Mouse (Mus musculus) MEL (cell line): ENCODE measurements around the gene Ikzf2.

ENCODE experiments used
- BHLHE40 ChIP-seq: IDR thresholded peaks from 2 replicates; pipeline ENCODE4 v1.6.1; 2012; ENCODE audit warnings: low read depth, mild to moderate bottlenecking, inconsistent platforms, low read length, improper control_type of control experiment, borderline replicate concordance
- CTCF ChIP-seq, 3 experiments: IDR thresholded peaks in 2 of 3; conservative IDR thresholded peaks in 1 of 3; 2 replicates each; pipeline ENCODE4 v1.5.1; 2011 to 2012; ENCODE audit warnings: low read length in 3 of 3, low read depth in 2 of 3, mild to moderate bottlenecking in 2 of 3, improper control_type of control experiment in 1 of 3, inconsistent platforms in 1 of 3, mixed read lengths in 1 of 3, moderate library complexity in 1 of 3; ENCODE audit not compliant: control insufficient read depth in 1 of 3, insufficient read depth in 1 of 3, poor library complexity in 1 of 3, severe bottlenecking in 1 of 3
- ELF1 ChIP-seq: IDR thresholded peaks from 2 replicates; pipeline ENCODE4 v1.6.1; 2014; ENCODE audit warnings: low read depth, mild to moderate bottlenecking, inconsistent platforms, low read length, improper control_type of control experiment, moderate library complexity
- POLR2A ChIP-seq, 2 experiments: IDR thresholded peaks; 2 replicates each; pipeline ENCODE4 v1.6.1; 2011 to 2012; ENCODE audit warnings: low read length in 2 of 2, mild to moderate bottlenecking in 2 of 2, control low read depth in 1 of 2, improper control_type of control experiment in 1 of 2, low read depth in 1 of 2, moderate library complexity in 1 of 2; ENCODE audit not compliant: control insufficient read depth in 1 of 2, insufficient read depth in 1 of 2, poor library complexity in 1 of 2

- TF ChIP-seq CTCF (IDR thresholded peaks at IDR 0.05 in 2 of 3, conservative IDR thresholded peaks at IDR 0.05 in 1 of 3; ENCODE audit: control insufficient read depth in 1 of 3, insufficient read depth in 1 of 3, low read depth in 2 of 3, low read length in 3 of 3, poor library complexity in 1 of 3, severe bottlenecking in 1 of 3) (no peak), POLR2A (IDR thresholded peaks at IDR 0.05; ENCODE audit: control insufficient read depth in 1 of 2, insufficient read depth in 1 of 2, low read depth in 1 of 2, low read length in 2 of 2, poor library complexity in 1 of 2) (no peak), ELF1 (no peak), BHLHE40 (no peak)
These were observed 86.1 kb downstream of the Ikzf2 start for GRCm38 (mm10) chr1:69600954-69601353.
